Mouse (Mus musculus): ENCODE data around the gene Gpatch3.

DNA sequence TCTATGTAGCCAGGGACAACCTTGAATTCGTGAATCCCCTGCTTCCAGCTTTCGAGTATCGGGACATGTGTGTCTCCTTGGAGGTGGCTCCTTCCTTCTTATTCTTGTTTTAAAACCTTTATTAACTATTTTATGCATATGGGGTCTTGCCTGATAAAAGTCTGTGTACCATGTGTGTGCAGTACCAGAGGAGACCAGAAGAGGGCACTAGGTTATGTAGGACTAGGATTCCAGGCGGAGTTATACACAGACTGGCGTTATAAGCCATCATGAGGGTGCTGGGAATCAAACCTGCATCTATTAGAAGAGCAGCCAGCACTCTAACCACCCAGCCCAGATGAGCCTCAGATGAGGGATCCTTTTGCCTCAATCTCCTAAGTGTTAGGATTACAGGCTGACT lies 37.3 kb downstream of the Gpatch3 start:
- TF ChIP-seq EP300 (IDR thresholded peaks at IDR 0.05; ENCODE audit: low read depth) (no peak), CTCF (IDR thresholded peaks at IDR 0.05; ENCODE audit: low read depth) (peak; percentile 57)
